Mouse (Mus musculus): Measurements from ENCODE around the gene Atrnl1.

- TF ChIP-seq CTCF (IDR thresholded peaks at IDR 0.05; ENCODE audit: extremely low read depth, insufficient read depth, insufficient read length, insufficient replicate concordance) = no peak
- no peak for TF ChIP-seq POLR2A (IDR thresholded peaks at IDR 0.05; ENCODE audit: low read depth, low read length)
Observed at GRCm38 (mm10) chr19:58111291-58111690, 500.5 kb downstream of the Atrnl1 start.
